Mouse (Mus musculus): ENCODE results near the gene Zbtb20. TPM values are rescaled to one million over a fixed set of nuclear protein-coding genes. Genes with fewer than 3 reads are reported as not detected.

The Zbtb20 gene
- polyA plus RNA-seq, 1 experiment = 14.7 TPM

DNA sequence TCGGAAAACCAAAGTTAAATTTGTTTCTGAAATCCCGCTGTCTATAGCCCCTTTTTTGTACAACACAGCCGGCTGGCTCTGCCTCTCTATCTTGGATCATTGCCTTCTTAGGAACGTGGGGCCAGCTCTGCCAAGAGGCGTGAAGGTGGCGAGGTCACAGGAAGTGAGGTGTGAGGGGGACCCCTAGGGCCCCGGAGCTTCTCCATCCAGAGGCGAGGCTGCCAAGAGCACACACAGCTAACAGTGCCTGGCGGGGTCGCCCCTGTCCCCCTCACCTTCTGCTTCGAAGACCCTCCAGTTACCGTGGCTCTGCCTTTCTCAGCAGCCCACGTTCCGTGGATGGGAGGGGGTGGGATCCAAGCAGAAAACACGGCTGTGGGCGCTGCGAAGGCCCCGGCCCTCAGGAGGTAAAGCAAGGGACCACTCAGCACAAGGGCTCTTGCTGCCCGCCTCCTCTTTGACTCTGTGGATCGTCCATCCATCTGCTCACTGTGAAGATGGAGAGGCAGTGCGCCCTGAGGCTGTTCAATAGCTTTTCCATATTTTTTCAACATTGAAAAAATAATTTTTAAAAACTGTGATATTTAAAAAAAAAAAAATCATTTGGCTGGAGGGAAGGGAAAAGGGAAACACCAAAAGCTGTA, 762.8 kb downstream of the Zbtb20 start:
- Histone ChIP-seq H3K4me3 (ENCODE audit: insufficient read depth, low read length) (no peak overlapping the region), H3K27ac (ENCODE audit: insufficient read depth, low read depth, low read length) (no peak overlapping the region), H3K4me1 (ENCODE audit: control insufficient read depth, insufficient read depth, low read length) (peaks cover 2% of the 10 kb centered on the region; the same call in 1 of the 2 replicates)
- TF ChIP-seq POLR2A (IDR thresholded peaks at IDR 0.05; ENCODE audit: borderline replicate concordance, low read depth, low read length) = no peak
- no peak for TF ChIP-seq CTCF (IDR thresholded peaks at IDR 0.05; ENCODE audit: low read depth, low read length)

DNA sequence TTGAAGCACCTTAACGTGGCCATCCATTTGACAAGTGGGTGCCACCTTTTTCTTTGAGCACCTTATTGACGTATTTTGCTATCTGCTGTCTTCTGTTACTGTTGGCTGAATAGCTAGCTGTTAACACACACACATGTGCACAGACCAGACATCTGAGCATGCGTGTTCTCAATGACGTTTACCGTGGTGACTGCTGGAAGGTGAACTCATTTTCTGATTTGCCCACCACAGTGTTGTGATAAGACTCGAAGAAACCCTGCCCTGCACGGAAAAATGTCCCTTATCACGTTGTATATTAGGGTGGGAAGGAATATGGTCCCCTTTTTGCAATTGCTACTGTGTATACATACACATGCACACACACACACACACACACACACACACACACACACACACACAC, 765.5 kb downstream of the Zbtb20 start:
- H3K4me3 ChIP-seq (ENCODE audit: insufficient read depth, low read length) = no peak overlapping the region
- H3K27ac ChIP-seq (ENCODE audit: insufficient read depth, low read depth, low read length) = no peak overlapping the region
- TF ChIP-seq CTCF (IDR thresholded peaks at IDR 0.05; ENCODE audit: low read depth, low read length) = no peak
- TF ChIP-seq POLR2A (IDR thresholded peaks at IDR 0.05; ENCODE audit: borderline replicate concordance, low read depth, low read length) = no peak
- H3K4me1 ChIP-seq (ENCODE audit: control insufficient read depth, insufficient read depth, low read length) = peaks cover 2% of the 10 kb centered on the region; the same call in 1 of the 2 replicates

DNA sequence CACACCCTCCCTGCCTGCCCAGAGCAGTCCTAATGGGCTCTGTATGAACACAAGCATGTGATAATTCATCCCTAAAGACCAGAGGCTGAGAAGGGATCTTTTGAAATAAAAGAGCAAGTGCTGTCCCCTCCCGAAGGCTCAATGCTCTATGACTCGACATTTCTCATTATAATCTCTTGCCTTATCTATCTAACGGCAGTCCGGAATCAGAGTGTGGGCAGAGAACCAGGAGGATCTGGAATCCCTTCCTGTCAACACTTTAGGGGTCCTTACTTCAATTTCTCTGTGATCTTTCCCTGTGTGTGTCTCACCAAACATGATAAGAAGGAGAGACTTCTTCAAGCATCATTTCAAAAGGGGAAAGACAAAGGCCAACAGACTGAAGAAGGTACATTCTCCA, 770.2 kb downstream of the Zbtb20 start:
- Histone ChIP-seq H3K4me3 (ENCODE audit: insufficient read depth, low read length) (no peak overlapping the region), H3K27ac (ENCODE audit: insufficient read depth, low read depth, low read length) (no peak overlapping the region), H3K4me1 (ENCODE audit: control insufficient read depth, insufficient read depth, low read length) (no peaks in the 10 kb centered on the region)
- TF ChIP-seq CTCF (IDR thresholded peaks at IDR 0.05; ENCODE audit: low read depth, low read length) (no peak), POLR2A (IDR thresholded peaks at IDR 0.05; ENCODE audit: borderline replicate concordance, low read depth, low read length) (no peak)

DNA sequence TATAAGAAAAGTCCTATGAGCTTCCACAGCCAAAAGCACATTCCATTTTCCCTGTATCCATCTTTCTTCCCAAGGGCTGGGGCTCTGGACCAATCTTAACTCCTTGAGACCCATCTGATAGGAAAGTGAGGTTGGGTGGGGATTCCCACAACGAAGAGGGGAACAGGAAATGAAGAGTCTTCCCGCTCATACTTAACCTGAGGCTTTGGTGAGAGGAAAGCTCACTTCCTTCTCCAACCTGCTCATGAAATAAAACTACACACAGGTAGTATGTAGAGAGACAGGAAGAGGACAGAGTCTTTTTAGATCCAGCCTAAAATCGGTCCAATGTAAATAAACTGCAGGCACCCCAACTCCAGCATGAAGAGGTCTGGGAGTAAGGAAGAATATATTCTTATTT, 771.3 kb downstream of the Zbtb20 start:
- Histone ChIP-seq H3K4me1 (ENCODE audit: control insufficient read depth, insufficient read depth, low read length) (no peaks in the 10 kb centered on the region), H3K27ac (ENCODE audit: insufficient read depth, low read depth, low read length) (no peak overlapping the region), H3K4me3 (ENCODE audit: insufficient read depth, low read length) (no peak overlapping the region)
- TF ChIP-seq CTCF (IDR thresholded peaks at IDR 0.05; ENCODE audit: low read depth, low read length) (no peak), POLR2A (IDR thresholded peaks at IDR 0.05; ENCODE audit: borderline replicate concordance, low read depth, low read length) (no peak)

DNA sequence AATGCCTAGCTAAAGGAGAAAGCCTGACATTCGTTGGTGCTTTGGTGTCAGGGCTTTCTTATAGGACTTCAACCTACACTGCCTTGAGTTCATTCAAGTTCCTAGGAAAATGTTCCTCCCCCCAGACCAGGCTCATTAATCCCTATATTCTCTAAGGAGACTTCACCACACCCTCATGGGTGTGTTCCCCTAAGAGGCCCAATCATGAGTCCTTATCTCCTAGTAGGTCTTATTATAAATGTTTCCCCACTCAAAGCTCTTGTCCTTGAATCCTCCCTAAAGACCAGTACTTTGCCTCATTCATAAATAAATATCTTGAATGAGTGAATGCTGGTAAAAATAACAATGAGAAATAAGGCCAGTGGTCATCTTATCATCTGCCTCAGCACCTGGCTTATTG, 772.0 kb downstream of the Zbtb20 start:
- Histone ChIP-seq H3K27ac (ENCODE audit: insufficient read depth, low read depth, low read length) (no peak overlapping the region), H3K4me1 (ENCODE audit: control insufficient read depth, insufficient read depth, low read length) (no peaks in the 10 kb centered on the region), H3K4me3 (ENCODE audit: insufficient read depth, low read length) (no peak overlapping the region)
- TF ChIP-seq CTCF (IDR thresholded peaks at IDR 0.05; ENCODE audit: low read depth, low read length) = no peak
- no peak for TF ChIP-seq POLR2A (IDR thresholded peaks at IDR 0.05; ENCODE audit: borderline replicate concordance, low read depth, low read length)

DNA sequence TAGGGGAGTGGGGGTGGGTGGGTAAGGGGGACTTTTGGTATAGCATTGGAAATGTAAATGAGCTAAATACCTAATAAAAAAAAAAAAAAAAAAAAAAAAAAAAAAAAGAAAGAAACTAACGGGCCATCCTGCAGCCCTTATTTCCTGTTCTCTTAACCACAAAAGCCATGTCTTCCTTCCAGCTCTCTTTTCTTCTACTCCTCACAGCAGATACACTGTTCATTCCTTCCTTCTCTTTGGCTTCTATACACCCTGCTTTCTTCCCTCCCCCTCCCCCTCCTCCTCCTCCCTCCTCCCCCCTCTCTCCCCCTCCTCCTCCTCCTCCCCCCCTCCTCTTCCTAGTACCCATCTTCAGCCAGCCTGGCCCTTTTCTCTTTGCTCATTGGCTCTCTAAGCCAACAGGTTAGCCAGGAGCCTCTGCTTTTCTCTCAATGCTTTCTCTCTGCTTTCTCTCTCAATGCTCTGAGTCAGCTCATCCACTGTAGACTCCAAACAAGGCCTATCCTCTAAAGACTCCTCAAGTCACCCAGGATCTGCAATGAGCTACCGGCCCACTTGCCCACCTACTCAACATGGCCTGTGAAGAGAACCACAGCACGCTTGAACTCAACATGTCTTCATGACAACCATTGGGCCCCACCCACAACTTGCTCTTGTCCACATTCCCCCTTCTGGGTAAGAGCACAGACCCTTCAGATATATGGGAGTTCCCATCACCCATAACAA, 774.8 kb downstream of the Zbtb20 start:
- Histone ChIP-seq H3K27ac (ENCODE audit: insufficient read depth, low read depth, low read length) (no peak overlapping the region), H3K4me1 (ENCODE audit: control insufficient read depth, insufficient read depth, low read length) (peaks cover 6% of the 10 kb centered on the region), H3K4me3 (ENCODE audit: insufficient read depth, low read length) (no peak overlapping the region)
- no peak for TF ChIP-seq POLR2A (IDR thresholded peaks at IDR 0.05; ENCODE audit: borderline replicate concordance, low read depth, low read length)
- TF ChIP-seq CTCF (IDR thresholded peaks at IDR 0.05; ENCODE audit: low read depth, low read length) = no peak

GRCm38 (mm10) chr16:43653288-43653687, 777.6 kb downstream of the Zbtb20 start:
- peaks cover 6% of the 10 kb centered on the region for H3K4me1 ChIP-seq (ENCODE audit: control insufficient read depth, insufficient read depth, low read length)
- TF ChIP-seq POLR2A (IDR thresholded peaks at IDR 0.05; ENCODE audit: borderline replicate concordance, low read depth, low read length) = no peak
- no peak for TF ChIP-seq CTCF (IDR thresholded peaks at IDR 0.05; ENCODE audit: low read depth, low read length)
- no peak overlapping the region for H3K27ac ChIP-seq (ENCODE audit: insufficient read depth, low read depth, low read length)
- H3K4me3 ChIP-seq (ENCODE audit: insufficient read depth, low read length) = no peak overlapping the region

GRCm38 (mm10) chr16:43654269-43654668, 778.6 kb downstream of the Zbtb20 start:
- Histone ChIP-seq H3K27ac (ENCODE audit: insufficient read depth, low read depth, low read length) (no peak overlapping the region), H3K4me1 (ENCODE audit: control insufficient read depth, insufficient read depth, low read length) (peaks cover 6% of the 10 kb centered on the region), H3K4me3 (ENCODE audit: insufficient read depth, low read length) (no peak overlapping the region)
- no peak for TF ChIP-seq CTCF (IDR thresholded peaks at IDR 0.05; ENCODE audit: low read depth, low read length)
- no peak for TF ChIP-seq POLR2A (IDR thresholded peaks at IDR 0.05; ENCODE audit: borderline replicate concordance, low read depth, low read length)

- no peak for TF ChIP-seq POLR2A (IDR thresholded peaks at IDR 0.05; ENCODE audit: borderline replicate concordance, low read depth, low read length)
- TF ChIP-seq CTCF (IDR thresholded peaks at IDR 0.05; ENCODE audit: low read depth, low read length) = no peak
- Histone ChIP-seq H3K27ac (ENCODE audit: insufficient read depth, low read depth, low read length) (no peak overlapping the region), H3K4me3 (ENCODE audit: insufficient read depth, low read length) (no peak overlapping the region)
These were observed 779.6 kb downstream of the Zbtb20 start for GRCm38 (mm10) chr16:43655183-43655787.

DNA sequence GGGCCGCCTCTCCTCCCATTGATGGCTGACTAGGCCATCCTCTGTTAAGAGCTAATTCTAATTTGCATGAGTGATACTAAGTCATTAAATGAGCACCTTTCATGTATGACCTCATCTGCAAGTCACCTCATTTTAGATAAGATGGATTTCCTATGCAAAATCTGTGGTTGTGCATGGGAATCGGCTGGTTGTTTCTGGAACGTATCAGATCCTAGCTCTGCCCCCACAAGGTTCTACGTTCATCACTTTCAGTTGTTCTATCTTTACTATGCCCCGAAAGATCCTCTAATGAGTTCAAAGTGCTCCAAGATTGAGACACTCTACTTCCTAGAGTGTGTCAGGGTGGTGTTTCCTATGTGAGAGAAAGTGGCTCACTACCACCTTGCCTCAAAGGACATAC, 785.9 kb downstream of the Zbtb20 start:
- H3K27ac ChIP-seq (ENCODE audit: insufficient read depth, low read depth, low read length) = no peak overlapping the region
- H3K4me1 ChIP-seq (ENCODE audit: control insufficient read depth, insufficient read depth, low read length) = no peaks in the 10 kb centered on the region
- no peak for TF ChIP-seq POLR2A (IDR thresholded peaks at IDR 0.05; ENCODE audit: borderline replicate concordance, low read depth, low read length)
- TF ChIP-seq CTCF (IDR thresholded peaks at IDR 0.05; ENCODE audit: low read depth, low read length) = no peak
- H3K4me3 ChIP-seq (ENCODE audit: insufficient read depth, low read length) = no peak overlapping the region

More at GRCm38 (mm10) chr16:43655183-43655787, 779.6 kb downstream of the Zbtb20 start:
- peaks cover 6% of the 10 kb centered on the region for H3K4me1 ChIP-seq (ENCODE audit: control insufficient read depth, insufficient read depth, low read length)

All from bone marrow macrophage, adult 2 months (primary cell).